ENCODE assay signal across 8 mouse cellular contexts in the genomic region with DNA sequence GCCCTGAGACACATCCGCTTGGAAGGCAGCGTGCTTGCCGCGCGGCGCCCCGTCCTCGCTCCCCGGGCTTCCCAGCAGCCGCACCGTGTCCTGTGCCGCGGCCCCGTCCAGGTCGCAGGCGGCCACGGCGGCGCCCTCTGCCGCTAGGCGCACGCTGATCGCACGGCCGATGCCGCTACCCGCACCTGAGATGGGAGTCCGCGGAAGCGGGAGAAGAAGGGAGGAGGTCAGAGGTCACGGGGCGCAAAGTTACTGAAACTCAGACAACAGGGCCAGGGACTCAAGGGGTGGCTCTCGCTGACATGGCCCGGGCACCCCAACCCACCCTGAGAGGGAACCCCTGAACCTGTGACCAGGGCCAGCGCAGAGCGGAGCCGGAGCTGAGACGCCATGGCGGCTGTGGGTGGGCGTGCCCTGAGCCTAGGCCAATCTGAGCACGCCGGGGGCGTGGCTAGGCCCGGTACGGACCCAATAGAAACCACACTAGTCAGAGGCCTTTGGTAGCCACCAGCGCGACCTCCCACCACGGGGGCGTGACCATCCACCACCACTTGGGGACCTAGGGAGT. TPM values are rescaled to one million over a fixed set of nuclear protein-coding genes. Genes with fewer than 3 reads are reported as not detected.
A peak's percentile ranks its signal among the peaks of the same experiment; 100 is the strongest.
DNase-seq lines count a peak whose midpoint lies in the region; ATAC-seq and TF ChIP-seq lines count a peak whose summit lies in the region.

TSS of gene H2-Ke6 (minus strand) at position 405 of the 568 bp plus-strand sequence.

- WGBS in heart, embryonic 10.5 days, result under 1% methylated on average over 49 of the region's 49 CpGs
- under 1% methylated on average over 49 of the region's 49 CpGs for WGBS in kidney, embryonic 15.5 days
- WGBS in liver, adult 2 months, result 1% methylated on average over 47 of the region's 49 CpGs
- WGBS in stomach, embryonic 14.5 days, result under 1% methylated on average over 49 of the region's 49 CpGs

- peak within 1 kb of the TSS; percentile 77 for H3K9ac ChIP-seq in kidney, embryonic 15.5 days
- H3K9ac ChIP-seq in liver, adult 2 months (ENCODE audit: low read depth, low read length), result peak within 1 kb of the TSS; percentile 84
- peak within 1 kb of the TSS; percentile 55 for H3K9ac ChIP-seq in stomach, embryonic 14.5 days (replicated peaks; ENCODE audit: low read depth, low read length)

- TF ChIP-seq CTCF in liver, adult 2 months (IDR thresholded peaks at IDR 0.05; ENCODE audit: low read depth, low read length), result peak; percentile 37; the same call in 1 of the 2 replicates

- H3K79me2 ChIP-seq in liver, adult 2 months (ENCODE audit: control insufficient read depth, insufficient read depth, low read length), result peaks cover 27% of the 10 kb centered on the region

- H3K4me1 ChIP-seq in heart, embryonic 10.5 days, result peaks cover 81% of the 10 kb centered on the region
- peaks cover 66% of the 10 kb centered on the region for H3K4me1 ChIP-seq in kidney, embryonic 15.5 days
- H3K4me1 ChIP-seq in liver, adult 2 months (ENCODE audit: control insufficient read depth, insufficient read depth, low read length), result peaks cover 28% of the 10 kb centered on the region
- peaks cover 41% of the 10 kb centered on the region for H3K4me1 ChIP-seq in stomach, embryonic 14.5 days (ENCODE audit: control insufficient read depth, insufficient read depth, low read length)

- H3K4me2 ChIP-seq in kidney, embryonic 15.5 days, result peak within 1 kb of the TSS; percentile 94
- peak within 1 kb of the TSS; percentile 96 for H3K4me2 ChIP-seq in stomach, embryonic 14.5 days (replicated peaks; ENCODE audit: low read depth, low read length)

- no peaks in the 10 kb centered on the region for H3K27me3 ChIP-seq in heart, embryonic 10.5 days (ENCODE audit: insufficient read depth, poor library complexity, severe bottlenecking)
- H3K27me3 ChIP-seq in kidney, embryonic 15.5 days, result no peaks in the 10 kb centered on the region
- H3K27me3 ChIP-seq in liver, adult 2 months (ENCODE audit: control insufficient read depth, insufficient read depth, low read length), result no peaks in the 10 kb centered on the region
- H3K27me3 ChIP-seq in stomach, embryonic 14.5 days (ENCODE audit: control insufficient read depth, insufficient read depth, low read length), result no peaks in the 10 kb centered on the region

- ATAC-seq in erythroblast, adult 5-6 weeks (replicated peaks; ENCODE audit: low FRiP score, poor library complexity, severe bottlenecking), result peak; percentile 71
- ATAC-seq in kidney, embryonic 15.5 days (replicated peaks; ENCODE audit: low FRiP score), result peak; percentile 80
- ATAC-seq in stomach, embryonic 14.5 days (ENCODE audit: insufficient number of reproducible peaks, insufficient read depth, low FRiP score, low read depth), result peak; percentile 82

- TF ChIP-seq POLR2A in liver, adult 2 months (IDR thresholded peaks at IDR 0.05; ENCODE audit: extremely low read depth, insufficient read depth, low read length), result peak; percentile 87; the same call in 1 of the 2 replicates

- peak within 1 kb of the TSS; percentile 76 for H3K4me3 ChIP-seq in heart, embryonic 10.5 days
- peak within 1 kb of the TSS; percentile 90 for H3K4me3 ChIP-seq in kidney, embryonic 15.5 days (replicated peaks)
- H3K4me3 ChIP-seq in liver, adult 2 months (ENCODE audit: insufficient read depth, low read depth, low read length), result peak within 1 kb of the TSS; percentile 85
- H3K4me3 ChIP-seq in stomach, embryonic 14.5 days (ENCODE audit: low read depth, low read length), result peak within 1 kb of the TSS; percentile 61

- H3K36me3 ChIP-seq in heart, embryonic 10.5 days, result peaks cover 30% of the 10 kb centered on the region
- peaks cover 28% of the 10 kb centered on the region for H3K36me3 ChIP-seq in kidney, embryonic 15.5 days
- peaks cover 4% of the 10 kb centered on the region; the same call in 1 of the 2 replicates for H3K36me3 ChIP-seq in liver, adult 2 months (ENCODE audit: control insufficient read depth, insufficient read depth, low read length)
- peaks cover 19% of the 10 kb centered on the region for H3K36me3 ChIP-seq in stomach, embryonic 14.5 days (ENCODE audit: control insufficient read depth, insufficient read depth, low read length)

- peak; percentile 91 to 92 for DNase-seq in B cell, adult 2 months
- DNase-seq in brain, adult 2 months (ENCODE audit: low read depth, low spot score), result peak; percentile 96
- peak; percentile 97 for DNase-seq in heart, embryonic 10.5 days (ENCODE audit: low spot score)
- DNase-seq in liver, adult 2 months (ENCODE audit: extremely low read depth, low read depth, low spot score), result peak; percentile 81
- DNase-seq in naive thymus-derived CD4-positive, alpha-beta T cell, adult 2 months (ENCODE audit: low read depth), result peak; percentile 94

- H3K9me3 ChIP-seq in heart, embryonic 10.5 days, result no peaks in the 10 kb centered on the region
- H3K9me3 ChIP-seq in kidney, embryonic 15.5 days (replicated peaks), result no peaks in the 10 kb centered on the region
- H3K9me3 ChIP-seq in stomach, embryonic 14.5 days (ENCODE audit: control insufficient read depth, low read depth, low read length), result no peaks in the 10 kb centered on the region

- H3K27ac ChIP-seq in heart, embryonic 10.5 days, result peak within 1 kb of the TSS; percentile 86
- H3K27ac ChIP-seq in kidney, embryonic 15.5 days, result peak within 1 kb of the TSS; percentile 86
- H3K27ac ChIP-seq in liver, adult 2 months (replicated peaks; ENCODE audit: insufficient read depth, low read depth, low read length), result peak within 1 kb of the TSS; percentile 77
- peak within 1 kb of the TSS; percentile 56 for H3K27ac ChIP-seq in stomach, embryonic 14.5 days (ENCODE audit: low read length)

RNA-seq across cellular contexts. Expression of gene H2-Ke6, which starts in this region (rescaled TPM):
- total RNA-seq in erythroblast, adult 5-6 weeks (2015; ENCODE audit: low replicate concordance), result 26.5 and 50.7 TPM in 2 replicates
- total RNA-seq in erythroblast, adult 5-6 weeks (2017; ENCODE audit: low replicate concordance), result 15.0 and 17.8 TPM in 2 replicates
- polyA plus RNA-seq in heart, embryonic 10.5 days (2016; fragmentation: Nextera tagmentation; extraction: Ambion mirVana), result 32.4 and 36.4 TPM in 2 replicates
- 51.7 and 52.5 TPM in 2 replicates for polyA plus RNA-seq in kidney, embryonic 15.5 days (2015; fragmentation: Nextera tagmentation; extraction: Ambion mirVana)
- 76.5 and 80.5 TPM in 2 replicates for total RNA-seq in liver, adult 2 months (2014; rRNA removed)
- polyA plus RNA-seq in liver, adult 2 months (2012; rRNA removed), result 162 and 167 TPM in 2 replicates
- polyA plus RNA-seq in stomach, embryonic 14.5 days (2014; fragmentation: Nextera tagmentation; extraction: Ambion mirVana), result 41.7 and 44.9 TPM in 2 replicates

Comparison
In these comparisons a context has a peak if more than half of its experiments do, and no peak if none do; other contexts are left out.
1. Peak in every context shown above with its lines: DNase-seq, ATAC-seq, H3K4me3 ChIP-seq and H3K27ac ChIP-seq.